In the genomic region with DNA sequence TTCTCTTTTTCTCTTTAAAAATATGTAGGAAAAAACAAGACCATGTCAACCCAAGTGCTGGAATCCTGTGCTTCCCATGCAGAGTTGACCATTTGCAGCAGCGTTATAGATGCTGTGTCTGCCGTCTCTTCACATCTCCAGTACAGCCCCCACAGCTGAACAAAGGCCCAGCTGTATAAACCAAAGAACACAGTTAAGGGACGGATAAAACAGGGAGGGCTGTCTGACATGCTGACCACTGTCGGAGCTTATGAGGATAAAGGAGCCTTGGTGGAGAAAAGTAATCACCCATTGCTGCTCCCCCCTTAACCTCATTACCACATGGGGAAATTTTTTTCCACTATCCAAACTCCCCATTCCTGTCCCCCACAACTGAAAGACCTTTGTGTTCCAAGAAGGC, we compare ENCODE assay signal across 16 mouse cellular contexts.
DNase-seq lines count a peak whose midpoint lies in the region; ATAC-seq and TF ChIP-seq lines count a peak whose summit lies in the region.
"Had no signal": no experiment of that assay in that cellular context is flagged by ENCODE, and none has a peak within 500 bp of the region (broad histone marks: within the 10 kb centered on the region; RNA-seq: fewer than 3 reads in every experiment).

No protein-coding gene starts in this region.

- H3K4me3 ChIP-seq in forebrain, embryonic 10.5 days: no peak overlapping the region
- no peak overlapping the region for H3K4me3 ChIP-seq in forebrain, embryonic 15.5 days
- no peak overlapping the region for H3K4me3 ChIP-seq in kidney, embryonic 14.5 days (ENCODE audit: low read length)
- no peak overlapping the region for H3K4me3 ChIP-seq in limb, embryonic 10.5 days
- H3K4me3 ChIP-seq in intestine, postnatal 0 days (ENCODE audit: low read depth, low read length): no peak overlapping the region

- H3K4me1 ChIP-seq in forebrain, embryonic 10.5 days: peaks cover 73% of the 10 kb centered on the region
- peaks cover 49% of the 10 kb centered on the region for H3K4me1 ChIP-seq in forebrain, embryonic 15.5 days
- H3K4me1 ChIP-seq in kidney, embryonic 14.5 days (ENCODE audit: control insufficient read depth, insufficient read depth, low read length): 0 out of 2 replicates have a peak, but pooled peaks cover 7% of the 10 kb centered on the region
- H3K4me1 ChIP-seq in limb, embryonic 10.5 days: peaks cover 48% of the 10 kb centered on the region
- H3K4me1 ChIP-seq in intestine, postnatal 0 days (replicated peaks; ENCODE audit: control insufficient read depth, insufficient read depth, low read length): no peaks in the 10 kb centered on the region

- H3K27ac ChIP-seq in forebrain, embryonic 10.5 days: peak overlapping the region; percentile 65
- H3K27ac ChIP-seq in forebrain, embryonic 15.5 days (replicated peaks): no peak overlapping the region
- H3K27ac ChIP-seq in kidney, embryonic 14.5 days (ENCODE audit: low read depth, low read length): no peak overlapping the region
- peak overlapping the region; percentile 43; the same call in 1 of the 2 replicates for H3K27ac ChIP-seq in limb, embryonic 10.5 days
- H3K27ac ChIP-seq in intestine, postnatal 0 days (ENCODE audit: low read depth, low read length): no peak overlapping the region
- H3K27ac ChIP-seq: liver, embryonic 14.5 days had no signal

- H3K9me3 ChIP-seq in forebrain, embryonic 10.5 days: no peaks in the 10 kb centered on the region
- H3K9me3 ChIP-seq in forebrain, embryonic 15.5 days: no peaks in the 10 kb centered on the region
- no peaks in the 10 kb centered on the region for H3K9me3 ChIP-seq in kidney, embryonic 14.5 days (ENCODE audit: control insufficient read depth, low read length)
- H3K9me3 ChIP-seq in limb, embryonic 10.5 days (replicated peaks): no peaks in the 10 kb centered on the region
- no peaks in the 10 kb centered on the region for H3K9me3 ChIP-seq in intestine, postnatal 0 days (ENCODE audit: control insufficient read depth)

- DNase-seq in forebrain, embryonic 10.5 days (ENCODE audit: extremely low spot score, low spot score): no peak
- no peak for DNase-seq in kidney, postnatal 14 days
- peak; percentile 40 for DNase-seq in brain, embryonic 14.5 days (ENCODE audit: low read depth)
- DNase-seq in limb, embryonic 10.5 days (ENCODE audit: low spot score): no peak
- no peak for DNase-seq in liver
- DNase-seq: adrenal gland, postnatal 14 days; cerebellum, postnatal 14 days; heart, postnatal 36 days; kidney, adult 11 months; left cerebral cortex, postnatal 4 days; right cerebral cortex, postnatal 4 days had no signal

- no peak for TF ChIP-seq CTCF in brain, embryonic 14.5 days (IDR thresholded peaks at IDR 0.05; ENCODE audit: borderline replicate concordance, extremely low read depth, insufficient read depth, insufficient read length)
- TF ChIP-seq CTCF in intestine, postnatal 0 days (IDR thresholded peaks at IDR 0.05; ENCODE audit: low read depth): no peak

- ATAC-seq in forebrain, embryonic 15.5 days (replicated peaks): no peak
- ATAC-seq in kidney, embryonic 14.5 days (ENCODE audit: low FRiP score, low TSS enrichment): peak; percentile 57; the same call in 1 of the 2 replicates
- ATAC-seq in intestine, postnatal 0 days: no peak
- ATAC-seq: lung, postnatal 0 days had no signal

- H3K9ac ChIP-seq in forebrain, embryonic 15.5 days (replicated peaks): no peak overlapping the region
- H3K9ac ChIP-seq in kidney, embryonic 14.5 days (ENCODE audit: low read depth, low read length): no peak overlapping the region
- no peak overlapping the region for H3K9ac ChIP-seq in intestine, postnatal 0 days (ENCODE audit: low read depth, low read length)
- H3K9ac ChIP-seq: liver, embryonic 14.5 days had no signal

- WGBS in forebrain, embryonic 10.5 days: 7% methylated on average over 4 of the region's 4 CpGs
- 14% methylated on average over 4 of the region's 4 CpGs for WGBS in forebrain, embryonic 15.5 days
- 28% methylated on average over 4 of the region's 4 CpGs for WGBS in kidney, embryonic 14.5 days
- 78% methylated on average over 4 of the region's 4 CpGs for WGBS in limb, embryonic 10.5 days
- 66% methylated on average over 4 of the region's 4 CpGs for WGBS in intestine, postnatal 0 days

- no peak overlapping the region for H3K4me2 ChIP-seq in forebrain, embryonic 15.5 days (replicated peaks)
- no peak overlapping the region for H3K4me2 ChIP-seq in kidney, embryonic 14.5 days (replicated peaks; ENCODE audit: low read depth, low read length)
- H3K4me2 ChIP-seq in intestine, postnatal 0 days (replicated peaks; ENCODE audit: low read depth): no peak overlapping the region

- TF ChIP-seq POLR2A in brain, embryonic 14.5 days (IDR thresholded peaks at IDR 0.05; ENCODE audit: borderline replicate concordance, extremely low read depth, insufficient read depth, insufficient read length, poor library complexity, severe bottlenecking): no peak

- H3K27me3 ChIP-seq in forebrain, embryonic 10.5 days (ENCODE audit: poor library complexity, severe bottlenecking): no peaks in the 10 kb centered on the region
- no peaks in the 10 kb centered on the region for H3K27me3 ChIP-seq in forebrain, embryonic 15.5 days
- no peaks in the 10 kb centered on the region for H3K27me3 ChIP-seq in kidney, embryonic 14.5 days (ENCODE audit: control insufficient read depth, insufficient read depth, low read length)
- H3K27me3 ChIP-seq in limb, embryonic 10.5 days (ENCODE audit: low read depth, poor library complexity, severe bottlenecking): no peaks in the 10 kb centered on the region
- no peaks in the 10 kb centered on the region for H3K27me3 ChIP-seq in intestine, postnatal 0 days (replicated peaks; ENCODE audit: control insufficient read depth, insufficient read depth, low read length)

- H3K36me3 ChIP-seq in forebrain, embryonic 10.5 days (replicated peaks): no peaks in the 10 kb centered on the region
- H3K36me3 ChIP-seq in forebrain, embryonic 15.5 days: no peaks in the 10 kb centered on the region
- H3K36me3 ChIP-seq in kidney, embryonic 14.5 days (ENCODE audit: control insufficient read depth, insufficient read depth, low read length): no peaks in the 10 kb centered on the region
- no peaks in the 10 kb centered on the region for H3K36me3 ChIP-seq in limb, embryonic 10.5 days
- no peaks in the 10 kb centered on the region for H3K36me3 ChIP-seq in intestine, postnatal 0 days (ENCODE audit: control insufficient read depth, insufficient read depth)

Comparison
In these comparisons a context has a peak if more than half of its experiments do, and no peak if none do; other contexts are left out.
1. H3K27ac ChIP-seq: peak in forebrain, embryonic 10.5 days (single experiment) and limb, embryonic 10.5 days (single experiment); none in forebrain, embryonic 15.5 days (single experiment), kidney, embryonic 14.5 days (single experiment) and intestine, postnatal 0 days (single experiment).